Mouse (Mus musculus): ENCODE measurements around the gene Dgki. TPM values are rescaled to one million over a fixed set of nuclear protein-coding genes. Genes with fewer than 3 reads are reported as not detected.

The Dgki gene
- polyA plus RNA-seq, 1 experiment from 2014 or later: 9.2 TPM

- Histone ChIP-seq H3K27ac (replicated peaks; ENCODE audit: low read depth, low read length) (no peak overlapping the region), H3K4me2 (ENCODE audit: low read length) (no peak overlapping the region), H3K9ac (replicated peaks; ENCODE audit: low read length) (no peak overlapping the region), H3K9me3 (ENCODE audit: control insufficient read depth, low read length) (no peaks in the 10 kb centered on the region), H3K27me3 (ENCODE audit: control insufficient read depth, insufficient read depth, low read length) (no peaks in the 10 kb centered on the region), H3K36me3 (ENCODE audit: control insufficient read depth, insufficient read depth, low read length) (no peaks in the 10 kb centered on the region), H3K4me3 (replicated peaks; ENCODE audit: low read depth, low read length) (no peak overlapping the region), H3K4me1 (ENCODE audit: control insufficient read depth, insufficient read depth, low read length) (peaks cover 8% of the 10 kb centered on the region)
- ATAC-seq (ENCODE audit: low FRiP score, low TSS enrichment) (no peak), DNase-seq (no peak)
- 85% methylated on average over 4 of the region's 4 CpGs for WGBS
Observed at GRCm38 (mm10) chr6:36899872-36900271, 400.1 kb downstream of the Dgki start.

DNA sequence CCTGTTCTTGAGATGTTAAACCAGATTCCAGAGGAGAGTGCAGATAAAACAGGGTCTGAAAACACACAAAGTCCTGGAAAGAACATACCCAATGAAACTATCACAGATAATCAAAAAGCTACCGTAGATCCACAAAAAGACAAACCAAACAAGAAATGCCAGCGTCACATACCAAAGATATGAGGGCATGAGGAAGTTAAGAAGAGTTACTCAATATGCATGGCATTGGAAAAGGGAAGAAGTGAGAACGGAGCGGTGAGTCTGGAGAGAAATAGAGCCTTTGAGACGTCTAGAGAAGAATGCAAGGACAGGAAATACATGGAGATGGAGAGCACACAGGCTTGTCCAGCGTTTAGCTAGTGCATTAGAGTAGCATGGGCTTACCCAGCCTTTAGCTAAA is 401.6 kb downstream of the Dgki start:
- Histone ChIP-seq H3K9ac (replicated peaks; ENCODE audit: low read length) (no peak overlapping the region), H3K4me2 (ENCODE audit: low read length) (no peak overlapping the region), H3K4me3 (replicated peaks; ENCODE audit: low read depth, low read length) (no peak overlapping the region), H3K27me3 (ENCODE audit: control insufficient read depth, insufficient read depth, low read length) (no peaks in the 10 kb centered on the region), H3K4me1 (ENCODE audit: control insufficient read depth, insufficient read depth, low read length) (peaks cover 7% of the 10 kb centered on the region), H3K9me3 (ENCODE audit: control insufficient read depth, low read length) (no peaks in the 10 kb centered on the region), H3K36me3 (ENCODE audit: control insufficient read depth, insufficient read depth, low read length) (no peaks in the 10 kb centered on the region), H3K27ac (replicated peaks; ENCODE audit: low read depth, low read length) (no peak overlapping the region)
- no peak for ATAC-seq (ENCODE audit: low FRiP score, low TSS enrichment)
- 83% methylated on average over 6 of the region's 6 CpGs for WGBS
- no peak for DNase-seq

- Histone ChIP-seq H3K9me3 (ENCODE audit: control insufficient read depth, low read length) (no peaks in the 10 kb centered on the region), H3K4me3 (replicated peaks; ENCODE audit: low read depth, low read length) (no peak overlapping the region), H3K4me2 (ENCODE audit: low read length) (no peak overlapping the region), H3K4me1 (ENCODE audit: control insufficient read depth, insufficient read depth, low read length) (no peaks in the 10 kb centered on the region), H3K9ac (replicated peaks; ENCODE audit: low read length) (no peak overlapping the region), H3K36me3 (ENCODE audit: control insufficient read depth, insufficient read depth, low read length) (no peaks in the 10 kb centered on the region), H3K27me3 (ENCODE audit: control insufficient read depth, insufficient read depth, low read length) (no peaks in the 10 kb centered on the region), H3K27ac (replicated peaks; ENCODE audit: low read depth, low read length) (no peak overlapping the region)
- no peak for DNase-seq
- no peak for ATAC-seq (ENCODE audit: low FRiP score, low TSS enrichment)
- 87% methylated on average over 3 of the region's 3 CpGs for WGBS
Observed at GRCm38 (mm10) chr6:36897616-36898149, 402.3 kb downstream of the Dgki start.

GRCm38 (mm10) chr6:36896656-36897055 is 403.3 kb downstream of the Dgki start:
- Histone ChIP-seq H3K9ac (replicated peaks; ENCODE audit: low read length) (no peak overlapping the region), H3K4me3 (replicated peaks; ENCODE audit: low read depth, low read length) (no peak overlapping the region)
- whole genome bisulfite sequencing: 80% methylated on average over 2 of the region's 2 CpGs

DNA sequence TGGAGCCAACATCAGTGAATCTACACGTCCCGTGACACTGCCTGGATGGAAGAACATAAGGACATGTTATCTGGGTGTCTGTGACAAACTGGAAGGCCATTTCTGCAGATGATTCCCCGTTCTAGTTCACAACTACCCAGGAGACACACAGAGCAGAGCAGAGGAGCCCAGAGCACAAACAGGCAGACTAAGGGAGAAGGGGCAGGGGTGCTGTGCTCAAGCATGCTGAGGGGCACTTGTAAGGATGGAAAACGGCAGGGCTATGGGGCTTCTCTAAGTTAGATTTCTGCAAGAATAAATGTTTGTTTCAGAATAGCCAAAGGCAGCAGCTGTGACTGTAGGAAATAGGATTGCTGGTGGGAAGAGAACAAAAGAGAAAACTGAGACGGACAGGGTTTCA is 408.2 kb downstream of the Dgki start:
- ATAC-seq (ENCODE audit: low FRiP score, low TSS enrichment) (no peak), DNase-seq (no peak)
- H3K27me3 ChIP-seq (ENCODE audit: control insufficient read depth, insufficient read depth, low read length): no peaks in the 10 kb centered on the region
- no peak overlapping the region for H3K4me2 ChIP-seq (ENCODE audit: low read length)
- H3K4me3 ChIP-seq (replicated peaks; ENCODE audit: low read depth, low read length): no peak overlapping the region
- no peak overlapping the region for H3K27ac ChIP-seq (replicated peaks; ENCODE audit: low read depth, low read length)
- WGBS: 76% methylated on average over 5 of the region's 5 CpGs
- H3K9me3 ChIP-seq (ENCODE audit: control insufficient read depth, low read length): no peaks in the 10 kb centered on the region
- no peaks in the 10 kb centered on the region for H3K36me3 ChIP-seq (ENCODE audit: control insufficient read depth, insufficient read depth, low read length)
- H3K9ac ChIP-seq (replicated peaks; ENCODE audit: low read length): no peak overlapping the region
- no peaks in the 10 kb centered on the region for H3K4me1 ChIP-seq (ENCODE audit: control insufficient read depth, insufficient read depth, low read length)

More at GRCm38 (mm10) chr6:36896656-36897055, 403.3 kb downstream of the Dgki start:
- no peak overlapping the region for H3K27ac ChIP-seq (replicated peaks; ENCODE audit: low read depth, low read length)
- H3K27me3 ChIP-seq (ENCODE audit: control insufficient read depth, insufficient read depth, low read length): no peaks in the 10 kb centered on the region
- no peaks in the 10 kb centered on the region for H3K36me3 ChIP-seq (ENCODE audit: control insufficient read depth, insufficient read depth, low read length)
- H3K4me2 ChIP-seq (ENCODE audit: low read length): no peak overlapping the region
- H3K4me1 ChIP-seq (ENCODE audit: control insufficient read depth, insufficient read depth, low read length): no peaks in the 10 kb centered on the region
- no peaks in the 10 kb centered on the region for H3K9me3 ChIP-seq (ENCODE audit: control insufficient read depth, low read length)
- no peak for ATAC-seq (ENCODE audit: low FRiP score, low TSS enrichment)
- no peak for DNase-seq

- Histone ChIP-seq H3K9ac (replicated peaks; ENCODE audit: low read length) (no peak overlapping the region), H3K4me3 (replicated peaks; ENCODE audit: low read depth, low read length) (no peak overlapping the region), H3K4me2 (ENCODE audit: low read length) (no peak overlapping the region), H3K4me1 (ENCODE audit: control insufficient read depth, insufficient read depth, low read length) (no peaks in the 10 kb centered on the region), H3K9me3 (ENCODE audit: control insufficient read depth, low read length) (no peaks in the 10 kb centered on the region), H3K27me3 (ENCODE audit: control insufficient read depth, insufficient read depth, low read length) (no peaks in the 10 kb centered on the region), H3K27ac (replicated peaks; ENCODE audit: low read depth, low read length) (no peak overlapping the region), H3K36me3 (ENCODE audit: control insufficient read depth, insufficient read depth, low read length) (no peaks in the 10 kb centered on the region)
- WGBS: 79% methylated on average over 2 of the region's 2 CpGs
- no peak for ATAC-seq (ENCODE audit: low FRiP score, low TSS enrichment)
- no peak for DNase-seq
Observed at GRCm38 (mm10) chr6:36890776-36891175, 409.2 kb downstream of the Dgki start.

GRCm38 (mm10) chr6:36890296-36890695 is 409.7 kb downstream of the Dgki start:
- no peak overlapping the region for H3K9ac ChIP-seq (replicated peaks; ENCODE audit: low read length)
- WGBS: 32% methylated on average over 5 of the region's 5 CpGs
- H3K4me2 ChIP-seq (ENCODE audit: low read length): no peak overlapping the region
- DNase-seq: peak; percentile 51
- H3K27ac ChIP-seq (replicated peaks; ENCODE audit: low read depth, low read length): 0 out of 2 replicates have a peak overlapping the region, but pooled peaks have one; percentile 32
- no peak for ATAC-seq (ENCODE audit: low FRiP score, low TSS enrichment)
- H3K36me3 ChIP-seq (ENCODE audit: control insufficient read depth, insufficient read depth, low read length): no peaks in the 10 kb centered on the region
- H3K4me3 ChIP-seq (replicated peaks; ENCODE audit: low read depth, low read length): no peak overlapping the region
- no peaks in the 10 kb centered on the region for H3K9me3 ChIP-seq (ENCODE audit: control insufficient read depth, low read length)
- H3K4me1 ChIP-seq (ENCODE audit: control insufficient read depth, insufficient read depth, low read length): no peaks in the 10 kb centered on the region
- H3K27me3 ChIP-seq (ENCODE audit: control insufficient read depth, insufficient read depth, low read length): no peaks in the 10 kb centered on the region

GRCm38 (mm10) chr6:36881309-36881708 is 418.7 kb downstream of the Dgki start:
- Histone ChIP-seq H3K4me3 (replicated peaks; ENCODE audit: low read depth, low read length) (no peak overlapping the region), H3K27ac (replicated peaks; ENCODE audit: low read depth, low read length) (peak overlapping the region; percentile 49; the same call in 1 of the 2 replicates), H3K27me3 (ENCODE audit: control insufficient read depth, insufficient read depth, low read length) (no peaks in the 10 kb centered on the region), H3K4me2 (ENCODE audit: low read length) (no peak overlapping the region), H3K9ac (replicated peaks; ENCODE audit: low read length) (no peak overlapping the region), H3K9me3 (ENCODE audit: control insufficient read depth, low read length) (no peaks in the 10 kb centered on the region), H3K36me3 (ENCODE audit: control insufficient read depth, insufficient read depth, low read length) (no peaks in the 10 kb centered on the region), H3K4me1 (ENCODE audit: control insufficient read depth, insufficient read depth, low read length) (peaks cover 20% of the 10 kb centered on the region)
- WGBS: 2% methylated on average over 4 of the region's 4 CpGs
- ATAC-seq (ENCODE audit: low FRiP score, low TSS enrichment) (peak; percentile 40; the same call in 1 of the 2 replicates), DNase-seq (peak; percentile 36)

GRCm38 (mm10) chr6:36880643-36881263 is 419.2 kb downstream of the Dgki start:
- Histone ChIP-seq H3K4me3 (replicated peaks; ENCODE audit: low read depth, low read length) (no peak overlapping the region), H3K4me2 (ENCODE audit: low read length) (no peak overlapping the region), H3K9ac (replicated peaks; ENCODE audit: low read length) (no peak overlapping the region), H3K27ac (replicated peaks; ENCODE audit: low read depth, low read length) (peak overlapping the region; percentile 49), H3K36me3 (ENCODE audit: control insufficient read depth, insufficient read depth, low read length) (no peaks in the 10 kb centered on the region), H3K27me3 (ENCODE audit: control insufficient read depth, insufficient read depth, low read length) (no peaks in the 10 kb centered on the region), H3K4me1 (ENCODE audit: control insufficient read depth, insufficient read depth, low read length) (peaks cover 21% of the 10 kb centered on the region), H3K9me3 (ENCODE audit: control insufficient read depth, low read length) (no peaks in the 10 kb centered on the region)
- WGBS: 6% methylated on average over 7 of the region's 7 CpGs
- peak; percentile 75 for ATAC-seq (ENCODE audit: low FRiP score, low TSS enrichment)
- DNase-seq: peak; percentile 76
